Mouse (Mus musculus) intestine, postnatal 0 days (tissue): Measurements from ENCODE around the gene Pkib. TPM values are rescaled to one million over a fixed set of nuclear protein-coding genes. Genes with fewer than 3 reads are reported as not detected.

Experiments used
- ATAC-seq: fragments of 200-750 bp; cut with Nextera tagmentation; 2 replicates; pipeline ENCODE4 v1.8.0; 2017; ENCODE audit warnings: mild to moderate bottlenecking, moderate TSS enrichment, moderate library complexity
- H3K27ac ChIP-seq: fragments of 300-500 bp; sonication (generic); 2 replicates; pipeline ENCODE4 v1.5.1; 2014; ENCODE audit warnings: mild to moderate bottlenecking, low read depth, low read length, moderate library complexity
- H3K27me3 ChIP-seq: fragments of 300-500 bp; sonication (generic); replicated peaks from 2 replicates; pipeline ENCODE4 v1.6.1; 2014; ENCODE audit warnings: low read length, mixed read lengths; ENCODE audit not compliant: control insufficient read depth, insufficient read depth
- H3K36me3 ChIP-seq: fragments of 300-500 bp; sonication (generic); 2 replicates; pipeline ENCODE4 v1.6.1; 2014; ENCODE audit warnings: mild to moderate bottlenecking, moderate library complexity; ENCODE audit not compliant: control insufficient read depth, insufficient read depth
- H3K4me1 ChIP-seq: fragments of 300-500 bp; sonication (generic); replicated peaks from 2 replicates; pipeline ENCODE4 v1.6.1; 2014; ENCODE audit warnings: antibody characterized with exemption, low read length, mixed read lengths; ENCODE audit not compliant: control insufficient read depth, insufficient read depth
- H3K4me2 ChIP-seq: fragments of 300-500 bp; sonication (generic); replicated peaks from 2 replicates; pipeline ENCODE4 v1.6.1; 2014; ENCODE audit warnings: low read depth, mild to moderate bottlenecking, moderate library complexity
- H3K4me3 ChIP-seq: fragments of 300-500 bp; sonication (generic); 2 replicates; pipeline ENCODE4 v1.5.1; 2014; ENCODE audit warnings: low read depth, low read length
- H3K9ac ChIP-seq: fragments of 300-500 bp; sonication (generic); 2 replicates; pipeline ENCODE4 v1.6.1; 2014; ENCODE audit warnings: mild to moderate bottlenecking, low read depth, low read length
- H3K9me3 ChIP-seq: fragments of 300-500 bp; sonication (generic); 2 replicates; pipeline ENCODE4 v1.6.1; 2016; ENCODE audit warnings: mixed run types; ENCODE audit not compliant: control insufficient read depth
- CTCF ChIP-seq: sonication (generic); IDR thresholded peaks from 2 replicates; pipeline ENCODE4 v1.5.1; 2016; ENCODE audit warnings: low read depth, mild to moderate bottlenecking, control low read depth, antibody characterized with exemption, moderate library complexity
- WGBS: fragments of 180-500 bp; shearing (Covaris S2); extraction: QIAGEN DNeasy Blood & Tissue Kit; methylation state at CpG from one replicate; pipeline ENCODE4 v1.1.7; 2014; 5-methylcytosine and 5-hydroxymethylcytosine counted together
- polyA plus RNA-seq: library from polyadenylated mRNA; unstranded; fragments of >200 nt; fragmentation: Nextera tagmentation; extraction: Ambion mirVana; gene quantifications from 2 replicates; pipeline ENCODE4 v1.2.1, GENCODE M21; 2015

The Pkib gene
- polyA plus RNA-seq, result 2.3 and 3.1 TPM in 2 replicates

DNA sequence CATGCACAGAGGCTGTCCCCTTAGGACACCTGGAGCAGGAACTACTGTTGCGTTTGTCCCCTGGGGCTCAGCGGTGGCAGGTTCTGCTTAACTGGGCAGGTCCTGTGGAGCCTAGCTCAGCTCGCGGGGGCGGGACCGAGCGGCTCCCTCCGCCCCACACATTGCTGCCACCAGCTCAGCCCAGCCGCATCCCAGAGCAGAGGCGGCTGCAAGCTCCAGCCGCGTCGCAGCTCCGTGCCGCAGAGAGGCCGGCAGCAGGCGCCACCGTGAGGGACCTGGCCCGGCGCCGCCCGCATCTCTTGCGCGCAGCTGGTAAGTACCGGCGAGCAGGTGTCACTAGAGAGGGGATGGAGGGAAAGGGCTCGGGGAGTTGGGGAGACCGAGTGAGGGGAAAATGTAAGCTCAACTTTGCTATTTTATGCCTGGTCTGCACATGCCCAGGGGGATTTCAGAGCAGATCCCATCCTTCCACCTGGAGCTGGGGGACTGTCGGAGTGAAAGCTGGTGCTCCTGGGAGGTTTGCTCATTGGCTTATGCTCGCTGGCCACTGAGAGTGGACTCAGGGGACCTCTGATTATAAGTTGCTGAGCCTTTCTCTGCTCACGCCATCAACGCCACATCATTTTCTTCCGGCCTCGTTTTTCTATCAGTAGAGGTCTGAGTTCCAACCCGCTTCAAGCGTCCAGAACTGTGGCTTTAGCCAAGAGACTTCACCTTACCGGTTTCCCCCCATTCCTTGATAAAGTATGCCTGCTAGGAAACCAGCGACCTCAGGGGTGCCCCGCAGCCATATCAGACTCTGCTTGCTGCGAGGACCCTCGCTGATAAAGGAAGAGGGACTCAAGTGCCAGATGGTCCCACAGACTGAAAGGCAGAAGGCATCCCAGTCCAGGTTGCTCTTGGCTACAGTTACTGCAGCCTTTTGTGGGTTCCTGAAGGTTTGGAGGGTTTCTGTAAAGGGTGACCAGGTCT, at the start of gene Pkib:
TSS of gene Pkib (plus strand) at position 86 of the 972 bp plus-strand sequence.
- Histone ChIP-seq H3K4me2 (peak within 1 kb of the TSS; percentile 66), H3K9ac (no peak within 1 kb of the TSS), H3K27me3 (peaks cover 4% of the 10 kb centered on the region), H3K4me1 (no peaks in the 10 kb centered on the region), H3K4me3 (peak within 1 kb of the TSS; percentile 33), H3K9me3 (no peaks in the 10 kb centered on the region), H3K27ac (no peak within 1 kb of the TSS), H3K36me3 (no peaks in the 10 kb centered on the region)
- TF ChIP-seq CTCF, result peak; percentile 39
- 0 out of 2 replicates have a peak, but pooled peaks have one; percentile 51 for ATAC-seq
- WGBS, result 1% methylated on average over 41 of the region's 41 CpGs

DNA sequence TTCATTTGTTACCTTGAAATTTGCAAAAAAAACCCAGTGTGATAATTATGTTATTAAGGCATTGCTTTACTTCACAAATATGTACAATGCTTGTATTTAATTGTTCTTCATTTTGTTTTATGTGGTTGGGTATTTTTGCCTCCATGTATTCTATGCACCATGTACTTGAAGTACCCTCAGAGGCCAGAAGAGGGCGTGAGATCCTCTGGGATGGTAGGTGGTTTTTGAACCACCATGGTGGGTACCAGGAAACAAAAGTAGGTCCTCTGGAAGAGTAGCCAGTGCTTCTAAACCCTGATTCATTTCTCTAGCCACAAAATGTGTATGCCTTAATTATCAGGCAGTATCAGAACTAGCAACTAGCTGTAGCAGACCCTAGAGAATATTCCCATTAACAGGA, 47.9 kb upstream of the Pkib start:
- Histone ChIP-seq H3K4me1 (no peaks in the 10 kb centered on the region), H3K4me2 (no peak overlapping the region), H3K27me3 (no peaks in the 10 kb centered on the region), H3K4me3 (no peak overlapping the region), H3K27ac (no peak overlapping the region), H3K36me3 (no peaks in the 10 kb centered on the region), H3K9me3 (no peaks in the 10 kb centered on the region), H3K9ac (no peak overlapping the region)
- ATAC-seq, result no peak
- 25% methylated on average over 1 of the region's 1 CpGs for WGBS
- 0 out of 2 replicates have a peak, but pooled peaks have one; percentile 26 for TF ChIP-seq CTCF

DNA sequence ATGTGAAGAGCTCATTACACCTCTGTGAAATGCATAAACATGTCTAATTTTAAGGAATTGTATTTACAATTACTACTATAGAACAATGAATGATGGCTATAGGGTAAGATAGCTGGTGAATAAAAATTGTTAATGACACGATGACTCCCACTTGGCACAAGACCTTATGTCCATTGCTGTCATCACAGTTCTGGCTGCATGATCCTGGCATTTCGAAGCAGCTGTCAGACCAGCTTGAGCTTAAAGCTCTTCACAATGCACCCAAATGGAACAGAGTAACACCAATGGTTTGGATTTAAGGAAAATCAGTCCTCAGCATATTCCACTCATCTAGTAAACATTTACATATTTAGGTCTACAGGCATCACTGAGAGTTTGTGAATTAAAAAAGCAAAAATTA, 37.5 kb upstream of the Pkib start:
- Histone ChIP-seq H3K4me3 (no peak overlapping the region), H3K27ac (no peak overlapping the region), H3K4me1 (no peaks in the 10 kb centered on the region), H3K9me3 (no peaks in the 10 kb centered on the region), H3K9ac (no peak overlapping the region), H3K4me2 (no peak overlapping the region), H3K27me3 (no peaks in the 10 kb centered on the region), H3K36me3 (no peaks in the 10 kb centered on the region)
- no peak for TF ChIP-seq CTCF
- ATAC-seq, result no peak
- 78% methylated on average over 2 of the region's 2 CpGs for WGBS

DNA sequence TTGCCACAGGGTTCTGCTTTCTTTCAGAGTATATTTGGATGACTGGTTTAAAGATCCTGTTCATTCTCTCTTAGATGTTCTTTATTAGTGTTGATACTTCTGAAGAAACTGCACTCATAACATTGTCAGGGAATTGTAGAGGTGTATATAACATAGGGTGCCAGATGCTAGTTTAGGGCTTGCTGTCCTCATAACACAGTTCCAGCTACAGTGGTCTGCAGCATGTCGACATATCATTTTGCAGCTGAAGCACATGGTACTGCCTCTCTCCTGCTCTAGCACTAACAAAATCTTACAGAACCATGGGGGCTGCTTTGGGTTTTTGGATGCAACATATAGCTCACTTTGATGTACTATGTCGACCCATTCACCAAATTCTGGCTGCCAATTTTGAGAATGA, 34.6 kb upstream of the Pkib start:
- H3K9ac ChIP-seq, result no peak overlapping the region
- H3K9me3 ChIP-seq, result no peaks in the 10 kb centered on the region
- H3K36me3 ChIP-seq, result no peaks in the 10 kb centered on the region
- no peak for ATAC-seq
- H3K4me3 ChIP-seq, result no peak overlapping the region
- no peak overlapping the region for H3K4me2 ChIP-seq
- no peak overlapping the region for H3K27ac ChIP-seq
- H3K4me1 ChIP-seq, result no peaks in the 10 kb centered on the region
- 51% methylated on average over 2 of the region's 2 CpGs for WGBS
- no peaks in the 10 kb centered on the region for H3K27me3 ChIP-seq
- TF ChIP-seq CTCF, result no peak

DNA sequence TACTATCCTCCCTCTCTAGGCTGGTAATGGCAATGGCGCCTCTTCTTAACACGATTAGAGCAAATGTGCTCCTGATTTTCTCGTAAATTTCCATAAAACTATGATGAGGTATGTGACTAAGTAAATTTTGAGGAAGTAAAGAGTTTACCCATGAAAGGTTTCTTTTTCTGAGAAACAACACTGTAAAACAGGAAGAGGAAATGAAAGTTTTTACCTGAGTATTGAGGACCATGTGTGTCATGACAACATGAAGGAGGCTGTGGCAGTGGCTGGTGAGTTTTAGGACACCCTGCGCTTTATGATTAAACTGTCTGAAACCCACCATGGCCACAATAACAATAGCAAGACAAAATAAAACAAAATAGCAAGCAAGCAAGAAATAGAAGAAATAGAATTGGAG, 28.8 kb upstream of the Pkib start:
- no peak for ATAC-seq
- Histone ChIP-seq H3K4me2 (no peak overlapping the region), H3K9ac (no peak overlapping the region), H3K27ac (no peak overlapping the region), H3K9me3 (no peaks in the 10 kb centered on the region), H3K4me1 (no peaks in the 10 kb centered on the region), H3K27me3 (no peaks in the 10 kb centered on the region), H3K4me3 (no peak overlapping the region), H3K36me3 (no peaks in the 10 kb centered on the region)
- no peak for TF ChIP-seq CTCF
- 86% methylated on average over 4 of the region's 4 CpGs for WGBS

DNA sequence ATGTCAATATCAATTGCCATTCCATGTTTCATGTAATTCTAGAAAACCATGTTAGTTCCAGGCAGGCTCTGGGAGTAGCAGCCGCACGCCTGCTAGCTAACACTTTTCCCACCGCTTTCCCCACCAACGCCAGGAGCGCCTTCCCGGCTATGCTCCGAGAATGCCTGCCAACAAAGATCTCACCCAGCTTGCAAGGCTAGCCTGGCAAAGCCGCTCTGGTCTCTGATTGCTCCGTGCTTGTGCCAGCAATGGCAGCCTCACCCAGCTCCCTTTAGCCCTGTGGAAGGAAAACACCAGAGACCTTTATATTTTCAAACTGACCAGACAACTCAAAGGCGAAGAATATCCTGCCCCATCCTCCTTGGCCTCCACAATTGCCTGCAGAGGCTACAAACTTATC, 8.5 kb upstream of the Pkib start:
- H3K4me3 ChIP-seq, result no peak overlapping the region
- no peaks in the 10 kb centered on the region for H3K9me3 ChIP-seq
- H3K4me2 ChIP-seq, result no peak overlapping the region
- no peaks in the 10 kb centered on the region for H3K27me3 ChIP-seq
- no peak overlapping the region for H3K27ac ChIP-seq
- no peaks in the 10 kb centered on the region for H3K36me3 ChIP-seq
- TF ChIP-seq CTCF, result no peak
- 81% methylated on average over 10 of the region's 10 CpGs for WGBS
- no peaks in the 10 kb centered on the region for H3K4me1 ChIP-seq
- ATAC-seq, result no peak
- no peak overlapping the region for H3K9ac ChIP-seq
